Mouse (Mus musculus): ENCODE results near the gene Orai2.

GRCm38 (mm10) chr5:136152365-136152764 is 18.1 kb downstream of the Orai2 start:
- no peak for TF ChIP-seq CTCF (IDR thresholded peaks at IDR 0.05; ENCODE audit: low read depth, low read length)
- TF ChIP-seq TAL1 (conservative IDR thresholded peaks at IDR 0.05; ENCODE audit: low read depth, low read length) = no peak
- TF ChIP-seq GATA1 (IDR thresholded peaks at IDR 0.05; ENCODE audit: borderline replicate concordance, low read length) = no peak

Data from G1E (cell line).